Mouse (Mus musculus) limb, embryonic 12.5 days (tissue): Measurements from ENCODE around the gene Pprc1. TPM values are rescaled to one million over a fixed set of nuclear protein-coding genes. Genes with fewer than 3 reads are reported as not detected.

ENCODE experiments used
- ATAC-seq: fragments of 200-750 bp; cut with Nextera tagmentation; 2 replicates; pipeline ENCODE4 v1.8.0; 2017; ENCODE audit warnings: low read depth, moderate TSS enrichment; ENCODE audit not compliant: insufficient number of reproducible peaks, insufficient read depth, low FRiP score, low TSS enrichment
- H3K27ac ChIP-seq: fragments of 300-500 bp; sonication (generic); 2 replicates; pipeline ENCODE4 v1.5.1; 2016; ENCODE audit warnings: mild to moderate bottlenecking, moderate library complexity
- H3K27me3 ChIP-seq: fragments of 300-500 bp; sonication (generic); 2 replicates; pipeline ENCODE4 v1.6.1; 2016; ENCODE audit warnings: mild to moderate bottlenecking, moderate library complexity
- H3K36me3 ChIP-seq: fragments of 300-500 bp; sonication (generic); 2 replicates; pipeline ENCODE4 v1.6.1; 2016; ENCODE audit warnings: mild to moderate bottlenecking, moderate library complexity
- H3K4me1 ChIP-seq: fragments of 300-500 bp; sonication (generic); replicated peaks from 2 replicates; pipeline ENCODE4 v1.6.1; 2016
- H3K4me2 ChIP-seq: fragments of 300-500 bp; sonication (generic); 2 replicates; pipeline ENCODE4 v1.6.1; 2016; ENCODE audit warnings: mild to moderate bottlenecking, moderate library complexity
- H3K4me3 ChIP-seq: fragments of 300-500 bp; sonication (generic); replicated peaks from 2 replicates; pipeline ENCODE4 v1.5.1; 2016; ENCODE audit warnings: mild to moderate bottlenecking
- H3K9ac ChIP-seq: fragments of 300-500 bp; sonication (generic); replicated peaks from 2 replicates; pipeline ENCODE4 v1.6.1; 2016; ENCODE audit warnings: mild to moderate bottlenecking, moderate library complexity
- H3K9me3 ChIP-seq: fragments of 300-500 bp; sonication (generic); 2 replicates; pipeline ENCODE4 v1.6.1; 2016; ENCODE audit warnings: mild to moderate bottlenecking, moderate library complexity
- WGBS: fragments of 180-500 bp; shearing (Covaris S2); methylation state at CpG from one replicate; pipeline ENCODE4 v1.1.7; 2016; 5-methylcytosine and 5-hydroxymethylcytosine counted together
- polyA plus RNA-seq: library from polyadenylated mRNA; unstranded; fragments of >200 nt; fragmentation: Nextera tagmentation; extraction: Ambion mirVana; gene quantifications from 2 replicates; pipeline ENCODE4 v1.2.1, GENCODE M21; 2016

Pprc1 gene
- polyA plus RNA-seq, 1 experiment from 2014 or later: 32.7 TPM

GRCm38 (mm10) chr19:46042476-46043011 lies 2.1 kb upstream of the Pprc1 start:
- WGBS: 6% methylated on average over 6 of the region's 6 CpGs
- peak overlapping the region; percentile 65 for H3K9ac ChIP-seq
- no peaks in the 10 kb centered on the region for H3K9me3 ChIP-seq
- peaks cover 68% of the 10 kb centered on the region for H3K4me1 ChIP-seq
- ATAC-seq: no peak
- peak overlapping the region; percentile 98 for H3K4me2 ChIP-seq
- H3K27ac ChIP-seq: peak overlapping the region; percentile 99
- H3K36me3 ChIP-seq: no peaks in the 10 kb centered on the region
- peak overlapping the region; percentile 95 for H3K4me3 ChIP-seq
- no peaks in the 10 kb centered on the region for H3K27me3 ChIP-seq

GRCm38 (mm10) chr19:46043380-46043779 lies 1.3 kb upstream of the Pprc1 start:
- 67% methylated on average over 7 of the region's 7 CpGs for WGBS
- peak overlapping the region; percentile 95 for H3K4me3 ChIP-seq
- H3K9ac ChIP-seq: 0 out of 2 replicates have a peak overlapping the region, but pooled peaks have one; percentile 95
- peak overlapping the region; percentile 99 for H3K27ac ChIP-seq
- H3K9me3 ChIP-seq: no peaks in the 10 kb centered on the region
- no peaks in the 10 kb centered on the region for H3K27me3 ChIP-seq
- H3K4me2 ChIP-seq: peak overlapping the region; percentile 98
- peaks cover 61% of the 10 kb centered on the region for H3K4me1 ChIP-seq
- H3K36me3 ChIP-seq: no peaks in the 10 kb centered on the region
- no peak for ATAC-seq

- Histone ChIP-seq H3K9me3 (no peaks in the 10 kb centered on the region), H3K4me1 (peaks cover 55% of the 10 kb centered on the region), H3K4me2 (peak within 1 kb of the TSS; percentile 98), H3K36me3 (no peaks in the 10 kb centered on the region), H3K9ac (peak within 1 kb of the TSS; percentile 95), H3K27ac (peak within 1 kb of the TSS; percentile 99), H3K4me3 (peak within 1 kb of the TSS; percentile 95), H3K27me3 (no peaks in the 10 kb centered on the region)
- WGBS: under 1% methylated on average over 77 of the region's 84 CpGs
- peak; percentile 72 for ATAC-seq
Observed at GRCm38 (mm10) chr19:46044993-46045695, 458 bp downstream of the Pprc1 start, which contains the start of gene Ldb1. TSS of gene Ldb1 (minus strand) at chr19:46045214.

- peak; percentile 18 for ATAC-seq
- Histone ChIP-seq H3K36me3 (no peaks in the 10 kb centered on the region), H3K9ac (peak overlapping the region; percentile 95), H3K9me3 (no peaks in the 10 kb centered on the region), H3K4me1 (peaks cover 49% of the 10 kb centered on the region), H3K4me2 (peak overlapping the region; percentile 98), H3K27me3 (no peaks in the 10 kb centered on the region), H3K27ac (peak overlapping the region; percentile 99), H3K4me3 (peak overlapping the region; percentile 95)
- WGBS: 0% methylated on average over 7 of the region's 7 CpGs
Observed at GRCm38 (mm10) chr19:46045696-46046311, 1.1 kb downstream of the Pprc1 start.

GRCm38 (mm10) chr19:46046621-46047025 lies 1.9 kb downstream of the Pprc1 start:
- Histone ChIP-seq H3K27me3 (no peaks in the 10 kb centered on the region), H3K4me1 (peaks cover 41% of the 10 kb centered on the region), H3K9ac (no peak overlapping the region), H3K27ac (peak overlapping the region; percentile 99), H3K4me3 (peak overlapping the region; percentile 95; the same call in 1 of the 2 replicates), H3K4me2 (peak overlapping the region; percentile 98), H3K36me3 (no peaks in the 10 kb centered on the region), H3K9me3 (no peaks in the 10 kb centered on the region)
- ATAC-seq: no peak
- WGBS: 11% methylated on average over 10 of the region's 10 CpGs

- Histone ChIP-seq H3K27ac (no peak overlapping the region), H3K4me3 (no peak overlapping the region), H3K36me3 (no peaks in the 10 kb centered on the region), H3K4me1 (peaks cover 32% of the 10 kb centered on the region), H3K27me3 (no peaks in the 10 kb centered on the region), H3K9ac (no peak overlapping the region), H3K4me2 (no peak overlapping the region), H3K9me3 (no peaks in the 10 kb centered on the region)
- no peak for ATAC-seq
- 41% methylated on average over 2 of the region's 2 CpGs for WGBS
Observed at GRCm38 (mm10) chr19:46047426-46047825, 2.7 kb downstream of the Pprc1 start.

- WGBS: 60% methylated on average over 4 of the region's 4 CpGs
Observed at GRCm38 (mm10) chr19:46049129-46049528, 4.4 kb downstream of the Pprc1 start.

GRCm38 (mm10) chr19:46050462-46050861 lies 5.8 kb downstream of the Pprc1 start:
- H3K4me2 ChIP-seq: no peak overlapping the region
- H3K4me1 ChIP-seq: peaks cover 14% of the 10 kb centered on the region
- H3K9ac ChIP-seq: no peak overlapping the region
- ATAC-seq: no peak
- no peaks in the 10 kb centered on the region for H3K36me3 ChIP-seq
- no peaks in the 10 kb centered on the region for H3K9me3 ChIP-seq
- 83% methylated on average over 2 of the region's 2 CpGs for WGBS
- no peak overlapping the region for H3K4me3 ChIP-seq
- H3K27me3 ChIP-seq: no peaks in the 10 kb centered on the region
- no peak overlapping the region for H3K27ac ChIP-seq

More at GRCm38 (mm10) chr19:46049129-46049528, 4.4 kb downstream of the Pprc1 start:
- no peaks in the 10 kb centered on the region for H3K9me3 ChIP-seq
- H3K36me3 ChIP-seq: no peaks in the 10 kb centered on the region
- no peak overlapping the region for H3K27ac ChIP-seq
- H3K9ac ChIP-seq: no peak overlapping the region
- no peak for ATAC-seq
- no peak overlapping the region for H3K4me3 ChIP-seq
- no peaks in the 10 kb centered on the region for H3K27me3 ChIP-seq
- no peak overlapping the region for H3K4me2 ChIP-seq
- peaks cover 15% of the 10 kb centered on the region for H3K4me1 ChIP-seq

GRCm38 (mm10) chr19:46055752-46056387 lies 11.2 kb downstream of the Pprc1 start:
- Histone ChIP-seq H3K27me3 (no peaks in the 10 kb centered on the region), H3K27ac (peak overlapping the region; percentile 93; the same call in 1 of the 2 replicates), H3K4me2 (peak overlapping the region; percentile 60), H3K4me1 (peaks cover 6% of the 10 kb centered on the region), H3K36me3 (no peaks in the 10 kb centered on the region), H3K4me3 (peak overlapping the region; percentile 83), H3K9ac (peak overlapping the region; percentile 79), H3K9me3 (no peaks in the 10 kb centered on the region)
- peak; percentile 84 for ATAC-seq
- 2% methylated on average over 11 of the region's 11 CpGs for WGBS

- peaks cover 6% of the 10 kb centered on the region for H3K4me1 ChIP-seq
- WGBS: under 1% methylated on average over 52 of the region's 52 CpGs
- H3K9me3 ChIP-seq: no peaks in the 10 kb centered on the region
- peaks cover 3% of the 10 kb centered on the region; the same call in 1 of the 2 replicates for H3K36me3 ChIP-seq
- peak overlapping the region; percentile 79 for H3K9ac ChIP-seq
- peak overlapping the region; percentile 60 for H3K4me2 ChIP-seq
- peak overlapping the region; percentile 93 for H3K27ac ChIP-seq
- H3K27me3 ChIP-seq: no peaks in the 10 kb centered on the region
- ATAC-seq: peak; percentile 92
- H3K4me3 ChIP-seq: peak overlapping the region; percentile 83
Observed at GRCm38 (mm10) chr19:46056388-46056946, 11.8 kb downstream of the Pprc1 start.
